Mouse (Mus musculus) hematopoietic multipotent progenitor cell, adult 10-12 weeks (in vitro differentiated cells): Measurements from ENCODE around the gene Oas1c. TPM values are rescaled to one million over a fixed set of nuclear protein-coding genes. Genes with fewer than 3 reads are reported as not detected.

ENCODE experiments used
- polyA plus RNA-seq: library from polyadenylated mRNA; stranded (reverse); fragments of >175 nt; gene quantifications from 2 replicates; pipeline ENCODE4 v1.2.3, GENCODE M21; 2012; ENCODE audit warnings: low replicate concordance

Gene Oas1c
- 1.2 and 1.4 TPM in 2 replicates for polyA plus RNA-seq

GRCm38 (mm10) chr5:120811951-120812819 is at the start of gene Oas1c:
TSS of gene Oas1c (minus strand) at chr5:120812514.

DNA sequence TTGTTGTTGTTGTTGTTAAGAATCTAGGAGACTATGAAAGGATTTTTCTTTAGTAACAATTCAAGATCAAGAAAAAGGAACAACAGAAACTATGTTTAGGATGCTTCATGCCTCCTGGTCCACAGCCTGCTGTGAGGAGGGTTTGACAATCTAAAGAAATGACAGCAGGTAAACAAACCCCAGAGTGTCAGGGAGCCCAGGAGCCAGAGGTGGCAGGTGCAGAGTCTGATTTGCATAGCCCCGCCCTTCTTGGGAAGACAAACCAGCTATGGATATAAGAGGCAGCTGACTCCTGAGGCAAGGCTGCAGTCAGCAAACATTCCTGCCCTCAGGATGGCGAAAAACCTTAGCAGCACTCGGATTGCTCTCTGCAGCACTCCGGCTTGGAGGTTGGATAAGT is 48.8 kb upstream of the Oas1c start, which contains the start of gene Oas1h:
Oas1h (plus strand) TSS at position 301 of the 400 bp plus-strand sequence.

GRCm38 (mm10) chr5:120847067-120847466 is 34.8 kb upstream of the Oas1c start, which contains the start of gene Oas1f:
TSS of gene Oas1f (plus strand) at chr5:120847367.

GRCm38 (mm10) chr5:120795480-120796034 is 16.8 kb downstream of the Oas1c start, which contains the start of gene Oas1e:
TSS of gene Oas1e (minus strand) at chr5:120795530.

DNA sequence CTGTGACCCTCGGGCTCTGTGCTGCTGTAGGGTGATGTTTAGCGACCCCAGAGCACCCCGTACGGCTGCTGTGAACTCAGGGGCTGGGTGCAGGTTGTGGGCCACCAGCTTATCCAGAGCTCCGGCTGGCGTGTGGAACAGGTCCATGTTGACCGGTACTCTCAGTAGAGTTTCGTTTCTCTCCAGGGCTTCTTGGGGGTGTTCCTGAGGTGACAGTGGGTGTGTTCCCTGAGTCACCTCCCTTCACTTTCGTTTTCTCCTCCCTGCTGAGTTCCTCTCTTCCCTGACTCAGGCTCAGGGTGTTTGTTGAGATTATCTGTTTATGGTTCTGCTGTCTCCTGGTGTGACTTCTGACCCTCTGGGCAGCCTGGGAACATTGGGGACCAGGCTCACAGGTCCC is 34.8 kb downstream of the Oas1c start, which contains the start of gene Oas3:
Oas3 (minus strand) TSS at position 184 of the 400 bp plus-strand sequence.

Other genes starting within 250 kb of the Oas1c start
- gene Tpcn1, start 223.8 kb downstream of the Oas1c start, polyA plus RNA-seq, result 52.8 and 62.7 TPM in 2 replicates
- 0.86 and 2.0 TPM in 2 replicates for gene Iqcd, start 223.5 kb downstream of the Oas1c start, polyA plus RNA-seq
- gene Rita1, start 199.9 kb downstream of the Oas1c start, polyA plus RNA-seq, result 16.3 and 22.7 TPM in 2 replicates
- 142 and 167 TPM in 2 replicates for gene Ddx54, start 199.8 kb downstream of the Oas1c start, polyA plus RNA-seq
- 0.13 TPM in 1 of 2 replicates, not detected in the other for gene Cfap73, start 178.3 kb downstream of the Oas1c start, polyA plus RNA-seq
- 29.1 and 49.9 TPM in 2 replicates for gene Rasal1, start 163.7 kb downstream of the Oas1c start, polyA plus RNA-seq
- gene Dtx1, start 100.6 kb downstream of the Oas1c start, polyA plus RNA-seq, result 290 and 657 TPM in 2 replicates
- 0.76 and 1.1 TPM in 2 replicates for gene Oas2, start 62.7 kb downstream of the Oas1c start, polyA plus RNA-seq
- gene Oas3, start 34.9 kb downstream of the Oas1c start, polyA plus RNA-seq, result 13.5 and 15.3 TPM in 2 replicates
- not detected in 2 replicates for gene Oas1e, start 17.0 kb downstream of the Oas1c start, polyA plus RNA-seq
- not detected in 2 replicates for gene Oas1f, start 34.9 kb upstream of the Oas1c start, polyA plus RNA-seq
- not detected in 2 replicates for gene Oas1h, start 48.9 kb upstream of the Oas1c start, polyA plus RNA-seq
- gene Oas1g, start 75.1 kb upstream of the Oas1c start, polyA plus RNA-seq, result 0.57 and 0.79 TPM in 2 replicates
- 4.7 and 7.9 TPM in 2 replicates for gene Oas1a, start 95.0 kb upstream of the Oas1c start, polyA plus RNA-seq
- gene Oas1d, start 102.0 kb upstream of the Oas1c start, polyA plus RNA-seq, result not detected in 2 replicates
- 0.13 TPM in 1 of 2 replicates, not detected in the other for gene Rph3a, start 197.6 kb upstream of the Oas1c start, polyA plus RNA-seq